Mouse (Mus musculus): ENCODE data around the gene Pigx.

Pigx gene

GRCm38 (mm10) chr16:32099638-32100150, at the start of gene Pigx, which contains the start of gene Cep19:
Gene Pigx, minus strand, starts transcription at chr16:32099740.
Gene Cep19, plus strand, starts transcription at chr16:32099800.
- in situ Hi-C loops (cut with MboI), result no loop called here

GRCm38 (mm10) chr16:32147589-32148207, 48.2 kb upstream of the Pigx start:
- in situ Hi-C loops (cut with MboI), result no loop called here

- in situ Hi-C loops (cut with MboI), result no loop called here
These were observed 45.1 kb upstream of the Pigx start for GRCm38 (mm10) chr16:32144592-32144991.

- in situ Hi-C loops (cut with MboI), result no loop called here
These were observed 44.2 kb upstream of the Pigx start for GRCm38 (mm10) chr16:32143766-32144165.

- in situ Hi-C loops (cut with MboI), result no loop called here
These were observed 39.4 kb upstream of the Pigx start for GRCm38 (mm10) chr16:32138954-32139353.

GRCm38 (mm10) chr16:32135842-32136357, 36.4 kb upstream of the Pigx start:
- in situ Hi-C loops (cut with MboI), result no loop called here

- in situ Hi-C loops (cut with MboI), result no loop called here
These were observed 33.6 kb upstream of the Pigx start for GRCm38 (mm10) chr16:32133148-32133547.

GRCm38 (mm10) chr16:32130190-32130826, 30.8 kb upstream of the Pigx start:
- in situ Hi-C loops (cut with MboI), result no loop called here

GRCm38 (mm10) chr16:32129449-32130189, 30.1 kb upstream of the Pigx start:
- in situ Hi-C loops (cut with MboI), result no loop called here

- in situ Hi-C loops (cut with MboI), result no loop called here
These were observed 27.5 kb upstream of the Pigx start for GRCm38 (mm10) chr16:32127046-32127445.

- in situ Hi-C loops (cut with MboI), result no loop called here
These were observed 25.8 kb upstream of the Pigx start for GRCm38 (mm10) chr16:32125364-32125763.

GRCm38 (mm10) chr16:32124444-32125335, 25.1 kb upstream of the Pigx start:
- in situ Hi-C loops (cut with MboI), result no loop called here

GRCm38 (mm10) chr16:32124020-32124419, 24.5 kb upstream of the Pigx start:
- in situ Hi-C loops (cut with MboI), result no loop called here

GRCm38 (mm10) chr16:32120454-32120853, 20.9 kb upstream of the Pigx start:
- in situ Hi-C loops (cut with MboI), result no loop called here

- in situ Hi-C loops (cut with MboI), result no loop called here
These were observed 16.6 kb upstream of the Pigx start for GRCm38 (mm10) chr16:32116186-32116585.

- in situ Hi-C loops (cut with MboI), result no loop called here
These were observed 16.2 kb upstream of the Pigx start for GRCm38 (mm10) chr16:32115781-32116180.

- in situ Hi-C loops (cut with MboI), result loop anchor here (5.0 kb wide), 1 partner anchor 87 kb away; no protein-coding TSS in a partner anchor
These were observed 15.6 kb upstream of the Pigx start for GRCm38 (mm10) chr16:32114968-32115695.

GRCm38 (mm10) chr16:32114406-32114805, 14.9 kb upstream of the Pigx start:
- in situ Hi-C loops (cut with MboI), result loop anchor here (5.0 kb wide), 1 partner anchor 88 kb away; no protein-coding TSS in a partner anchor

- in situ Hi-C loops (cut with MboI), result loop anchor here (5.0 kb wide), 1 partner anchor 89 kb away; no protein-coding TSS in a partner anchor
These were observed 14.1 kb upstream of the Pigx start for GRCm38 (mm10) chr16:32113541-32114218.

Measured in mature B cell (primary cell).